Mouse (Mus musculus) forebrain, embryonic 10.5 days (tissue): ENCODE measurements around the gene Ces2a. TPM values are rescaled to one million over a fixed set of nuclear protein-coding genes. Genes with fewer than 3 reads are reported as not detected.

ENCODE experiments used
- DNase-seq: peaks from one replicate; pipeline ENCODE4 v3.0.0-alpha.2; 2017; ENCODE audit warnings: low spot score; ENCODE audit errors: extremely low spot score
- H3K27ac ChIP-seq: fragments of 300-500 bp; sonication (generic); 2 replicates; pipeline ENCODE4 v1.5.1; 2016; ENCODE audit warnings: mild to moderate bottlenecking
- H3K27me3 ChIP-seq: fragments of 300-500 bp; sonication (generic); 2 replicates; pipeline ENCODE4 v1.6.1; 2016; ENCODE audit warnings: mild to moderate bottlenecking; ENCODE audit not compliant: poor library complexity, severe bottlenecking
- H3K36me3 ChIP-seq: fragments of 300-500 bp; sonication (generic); replicated peaks from 2 replicates; pipeline ENCODE4 v1.6.1; 2016; ENCODE audit warnings: mild to moderate bottlenecking, moderate library complexity
- H3K4me1 ChIP-seq: fragments of 300-500 bp; sonication (generic); 2 replicates; pipeline ENCODE4 v1.6.1; 2016
- H3K4me3 ChIP-seq: fragments of 300-500 bp; sonication (generic); 2 replicates; pipeline ENCODE4 v1.5.1; 2016; ENCODE audit warnings: mild to moderate bottlenecking, moderate library complexity
- H3K9me3 ChIP-seq: fragments of 300-500 bp; sonication (generic); 2 replicates; pipeline ENCODE4 v1.6.1; 2016; ENCODE audit warnings: mild to moderate bottlenecking, moderate library complexity
- WGBS: fragments of 180-500 bp; shearing (Covaris S2); methylation state at CpG from one replicate; pipeline ENCODE4 v1.1.7; 2016; 5-methylcytosine and 5-hydroxymethylcytosine counted together
- polyA plus RNA-seq: library from polyadenylated mRNA; unstranded; fragments of >200 nt; fragmentation: Nextera tagmentation; extraction: Ambion mirVana; gene quantifications from 2 replicates; pipeline ENCODE4 v1.2.1, GENCODE M21; 2016

Ces2a gene
- not detected in 2 replicates for polyA plus RNA-seq

- no peak for DNase-seq
- H3K4me1 ChIP-seq, result no peaks in the 10 kb centered on the region
- H3K27me3 ChIP-seq, result no peaks in the 10 kb centered on the region
- H3K36me3 ChIP-seq, result no peaks in the 10 kb centered on the region
- no peak within 1 kb of the TSS for H3K27ac ChIP-seq
- no peaks in the 10 kb centered on the region for H3K9me3 ChIP-seq
- no peak within 1 kb of the TSS for H3K4me3 ChIP-seq
- 90% methylated on average over 1 of the region's 1 CpGs for WGBS
Observed at GRCm38 (mm10) chr8:104733753-104734152, at the start of gene Ces2a. Ces2a (plus strand) TSS chr8:104734003.

- no peak for DNase-seq
- Histone ChIP-seq H3K27ac (no peak overlapping the region), H3K36me3 (no peaks in the 10 kb centered on the region), H3K27me3 (no peaks in the 10 kb centered on the region), H3K4me1 (no peaks in the 10 kb centered on the region), H3K9me3 (no peaks in the 10 kb centered on the region), H3K4me3 (no peak overlapping the region)
- 93% methylated on average over 4 of the region's 4 CpGs for WGBS
Observed at GRCm38 (mm10) chr8:104688433-104688832, 45.4 kb upstream of the Ces2a start.

GRCm38 (mm10) chr8:104698556-104698955, 35.2 kb upstream of the Ces2a start:
- H3K9me3 ChIP-seq, result no peaks in the 10 kb centered on the region; the same call in 1 of the 2 replicates
- H3K4me3 ChIP-seq, result no peak overlapping the region
- no peaks in the 10 kb centered on the region for H3K27me3 ChIP-seq
- no peaks in the 10 kb centered on the region for H3K4me1 ChIP-seq
- DNase-seq, result no peak
- no peak overlapping the region for H3K27ac ChIP-seq
- no peaks in the 10 kb centered on the region for H3K36me3 ChIP-seq
- WGBS, result 88% methylated on average over 2 of the region's 2 CpGs

- 87% methylated on average over 2 of the region's 2 CpGs for WGBS
- no peak overlapping the region for H3K4me3 ChIP-seq
- no peak for DNase-seq
- no peaks in the 10 kb centered on the region for H3K36me3 ChIP-seq
- no peak overlapping the region for H3K27ac ChIP-seq
- no peaks in the 10 kb centered on the region; the same call in 1 of the 2 replicates for H3K9me3 ChIP-seq
- H3K4me1 ChIP-seq, result no peaks in the 10 kb centered on the region
- no peaks in the 10 kb centered on the region for H3K27me3 ChIP-seq
Observed at GRCm38 (mm10) chr8:104701900-104702299, 31.9 kb upstream of the Ces2a start.

- 89% methylated on average over 8 of the region's 8 CpGs for WGBS
- Histone ChIP-seq H3K4me3 (no peak overlapping the region), H3K27me3 (no peaks in the 10 kb centered on the region), H3K27ac (no peak overlapping the region), H3K36me3 (no peaks in the 10 kb centered on the region), H3K4me1 (no peaks in the 10 kb centered on the region), H3K9me3 (no peaks in the 10 kb centered on the region)
- no peak for DNase-seq
Observed at GRCm38 (mm10) chr8:104721166-104721565, 12.6 kb upstream of the Ces2a start.

GRCm38 (mm10) chr8:104731451-104731850, 2.4 kb upstream of the Ces2a start:
- DNase-seq, result no peak
- Histone ChIP-seq H3K27ac (no peak overlapping the region), H3K27me3 (no peaks in the 10 kb centered on the region), H3K36me3 (no peaks in the 10 kb centered on the region), H3K4me1 (no peaks in the 10 kb centered on the region), H3K4me3 (no peak overlapping the region), H3K9me3 (no peaks in the 10 kb centered on the region)
- WGBS, result 90% methylated on average over 4 of the region's 4 CpGs

GRCm38 (mm10) chr8:104731969-104732368, 1.8 kb upstream of the Ces2a start:
- no peaks in the 10 kb centered on the region for H3K36me3 ChIP-seq
- no peak for DNase-seq
- H3K27me3 ChIP-seq, result no peaks in the 10 kb centered on the region
- no peak overlapping the region for H3K27ac ChIP-seq
- H3K4me1 ChIP-seq, result no peaks in the 10 kb centered on the region
- H3K9me3 ChIP-seq, result no peaks in the 10 kb centered on the region
- H3K4me3 ChIP-seq, result no peak overlapping the region
- WGBS, result 79% methylated on average over 6 of the region's 6 CpGs

- Histone ChIP-seq H3K27me3 (no peaks in the 10 kb centered on the region), H3K4me1 (no peaks in the 10 kb centered on the region), H3K4me3 (no peak overlapping the region), H3K27ac (no peak overlapping the region), H3K9me3 (no peaks in the 10 kb centered on the region), H3K36me3 (no peaks in the 10 kb centered on the region)
- 94% methylated on average over 1 of the region's 1 CpGs for WGBS
- DNase-seq, result no peak
Observed at GRCm38 (mm10) chr8:104742039-104742438, 8.2 kb downstream of the Ces2a start.

- no peaks in the 10 kb centered on the region for H3K36me3 ChIP-seq
- no peaks in the 10 kb centered on the region for H3K9me3 ChIP-seq
- no peak for DNase-seq
- H3K27me3 ChIP-seq, result no peaks in the 10 kb centered on the region
- no peak overlapping the region for H3K4me3 ChIP-seq
- H3K27ac ChIP-seq, result no peak overlapping the region
- 78% methylated on average over 3 of the region's 3 CpGs for WGBS
- no peaks in the 10 kb centered on the region for H3K4me1 ChIP-seq
Observed at GRCm38 (mm10) chr8:104743410-104743809, 9.6 kb downstream of the Ces2a start.

GRCm38 (mm10) chr8:104752818-104753217, 19.0 kb downstream of the Ces2a start:
- Histone ChIP-seq H3K4me1 (no peaks in the 10 kb centered on the region), H3K27me3 (no peaks in the 10 kb centered on the region), H3K4me3 (no peak overlapping the region), H3K9me3 (peaks cover 4% of the 10 kb centered on the region; the same call in 1 of the 2 replicates), H3K27ac (no peak overlapping the region), H3K36me3 (no peaks in the 10 kb centered on the region)
- DNase-seq, result no peak
- 79% methylated on average over 1 of the region's 1 CpGs for WGBS

- no peaks in the 10 kb centered on the region for H3K36me3 ChIP-seq
- DNase-seq, result no peak
- H3K4me1 ChIP-seq, result no peaks in the 10 kb centered on the region
- H3K4me3 ChIP-seq, result no peak overlapping the region
- H3K9me3 ChIP-seq, result no peaks in the 10 kb centered on the region
- no peaks in the 10 kb centered on the region for H3K27me3 ChIP-seq
- WGBS, result 53% methylated on average over 1 of the region's 1 CpGs
- H3K27ac ChIP-seq, result no peak overlapping the region
Observed at GRCm38 (mm10) chr8:104757621-104758020, 23.8 kb downstream of the Ces2a start.

GRCm38 (mm10) chr8:104758209-104758608, 24.4 kb downstream of the Ces2a start:
- Histone ChIP-seq H3K4me3 (no peak overlapping the region), H3K27me3 (no peaks in the 10 kb centered on the region), H3K27ac (no peak overlapping the region), H3K9me3 (no peaks in the 10 kb centered on the region), H3K36me3 (no peaks in the 10 kb centered on the region), H3K4me1 (no peaks in the 10 kb centered on the region)
- DNase-seq, result no peak
- 86% methylated on average over 2 of the region's 2 CpGs for WGBS

GRCm38 (mm10) chr8:104761126-104761525, 27.3 kb downstream of the Ces2a start:
- H3K27ac ChIP-seq, result no peak overlapping the region

GRCm38 (mm10) chr8:104766485-104766884, 32.7 kb downstream of the Ces2a start:
- WGBS, result 81% methylated on average over 4 of the region's 4 CpGs
- Histone ChIP-seq H3K4me1 (no peaks in the 10 kb centered on the region), H3K4me3 (no peak overlapping the region), H3K9me3 (no peaks in the 10 kb centered on the region), H3K27ac (no peak overlapping the region), H3K36me3 (no peaks in the 10 kb centered on the region), H3K27me3 (no peaks in the 10 kb centered on the region)
- no peak for DNase-seq

More at GRCm38 (mm10) chr8:104761126-104761525, 27.3 kb downstream of the Ces2a start:
- H3K36me3 ChIP-seq, result no peaks in the 10 kb centered on the region
- no peaks in the 10 kb centered on the region for H3K9me3 ChIP-seq
- 86% methylated on average over 4 of the region's 4 CpGs for WGBS
- H3K27me3 ChIP-seq, result no peaks in the 10 kb centered on the region
- no peak overlapping the region for H3K4me3 ChIP-seq
- DNase-seq, result no peak
- H3K4me1 ChIP-seq, result no peaks in the 10 kb centered on the region
